Mouse (Mus musculus): Measurements from ENCODE around the gene Ifi47. TPM values are rescaled to one million over a fixed set of nuclear protein-coding genes. Genes with fewer than 3 reads are reported as not detected.
A peak's percentile ranks its signal among the peaks of the same experiment; 100 is the strongest.
"Not testable (repeated sequence)": the region's sequence is repeated elsewhere in the genome, so short reads cannot be mapped to it uniquely, and the experiment has no call there.

Ifi47 gene
- polyA plus RNA-seq (2015; fragmentation: Nextera tagmentation; extraction: Ambion mirVana): 2.5 and 3.6 TPM in 2 replicates

DNA sequence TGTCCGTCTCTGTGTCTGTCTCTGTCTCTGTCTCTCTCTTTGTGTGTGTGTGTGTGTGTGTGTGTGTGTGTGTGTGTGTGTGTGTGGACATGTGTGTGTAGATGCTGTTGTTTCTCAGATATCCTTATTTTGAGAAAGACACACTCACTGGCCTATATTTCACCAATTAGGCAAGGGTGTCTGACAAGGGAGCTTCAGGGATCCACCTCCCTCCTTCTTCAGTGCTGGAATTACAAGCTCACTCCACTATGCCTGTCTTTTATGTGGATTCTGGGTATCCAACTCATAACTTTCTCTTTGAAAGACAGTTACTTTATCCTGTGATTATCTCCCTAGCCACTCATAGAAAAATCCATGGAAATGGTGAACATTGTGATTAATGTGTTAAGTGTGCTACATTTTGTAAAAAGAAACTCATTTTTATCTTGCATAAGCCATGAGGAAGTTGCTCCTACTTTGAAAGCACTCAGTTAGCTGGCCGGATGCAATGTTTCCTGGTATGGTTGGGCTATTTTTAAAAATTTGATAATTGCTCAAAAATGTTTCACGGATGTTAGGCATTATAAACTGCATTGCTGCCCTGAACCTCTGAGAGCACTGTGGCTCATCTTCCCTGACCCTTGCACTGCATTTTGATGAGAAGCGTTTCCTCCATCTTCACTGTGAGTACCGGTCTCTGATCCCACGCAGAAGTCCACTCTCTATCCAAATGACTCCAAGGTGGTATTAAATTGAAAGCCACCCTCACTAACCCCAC, at the start of gene Ifi47:
Gene Ifi47 (plus strand): TSS at position 587 of the 757 bp plus-strand sequence.
- WGBS: 49% methylated on average over 6 of the region's 6 CpGs
- not testable (repeated sequence) for H3K9ac ChIP-seq (ENCODE audit: low read length); H3K4me1 ChIP-seq (replicated peaks; ENCODE audit: control insufficient read depth, insufficient read depth, low read length); H3K27me3 ChIP-seq (ENCODE audit: control insufficient read depth, insufficient read depth, low read depth, low read length); H3K4me2 ChIP-seq (ENCODE audit: low read depth, low read length); H3K4me3 ChIP-seq (ENCODE audit: low read length); H3K36me3 ChIP-seq (ENCODE audit: control insufficient read depth, insufficient read depth, low read length); H3K9me3 ChIP-seq (ENCODE audit: control insufficient read depth, low read length)
- ATAC-seq (ENCODE audit: low read depth): peak; percentile 36; the same call in 1 of the 2 replicates
- peak within 1 kb of the TSS; percentile 53; the same call in 1 of the 2 replicates for H3K27ac ChIP-seq (ENCODE audit: low read length)

DNA sequence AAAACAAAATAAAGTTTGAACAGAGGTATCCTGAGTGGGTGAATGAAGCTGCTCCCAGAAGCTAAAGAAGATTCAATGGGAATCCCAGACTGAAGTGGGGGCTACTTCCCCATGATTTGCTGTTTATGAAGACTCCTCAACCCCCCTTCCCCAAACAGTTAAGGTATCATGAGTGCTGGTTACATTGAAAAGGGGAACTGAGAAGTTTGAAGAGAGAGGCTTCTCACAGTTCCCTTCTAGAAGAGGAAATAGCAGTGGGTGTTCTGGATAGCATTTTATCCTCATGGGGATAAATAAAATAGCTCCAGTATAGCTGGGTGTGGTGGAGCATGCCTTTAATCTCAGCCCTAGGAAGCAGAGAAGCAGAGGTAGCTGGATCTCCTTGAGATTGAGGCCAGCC, 26.3 kb upstream of the Ifi47 start:
- not testable (repeated sequence) for H3K4me2 ChIP-seq (ENCODE audit: low read depth, low read length); H3K9me3 ChIP-seq (ENCODE audit: control insufficient read depth, low read length); H3K4me1 ChIP-seq (replicated peaks; ENCODE audit: control insufficient read depth, insufficient read depth, low read length); H3K36me3 ChIP-seq (ENCODE audit: control insufficient read depth, insufficient read depth, low read length); ATAC-seq (ENCODE audit: low read depth); H3K27ac ChIP-seq (ENCODE audit: low read length); H3K9ac ChIP-seq (ENCODE audit: low read length); H3K4me3 ChIP-seq (ENCODE audit: low read length); H3K27me3 ChIP-seq (ENCODE audit: control insufficient read depth, insufficient read depth, low read depth, low read length)

DNA sequence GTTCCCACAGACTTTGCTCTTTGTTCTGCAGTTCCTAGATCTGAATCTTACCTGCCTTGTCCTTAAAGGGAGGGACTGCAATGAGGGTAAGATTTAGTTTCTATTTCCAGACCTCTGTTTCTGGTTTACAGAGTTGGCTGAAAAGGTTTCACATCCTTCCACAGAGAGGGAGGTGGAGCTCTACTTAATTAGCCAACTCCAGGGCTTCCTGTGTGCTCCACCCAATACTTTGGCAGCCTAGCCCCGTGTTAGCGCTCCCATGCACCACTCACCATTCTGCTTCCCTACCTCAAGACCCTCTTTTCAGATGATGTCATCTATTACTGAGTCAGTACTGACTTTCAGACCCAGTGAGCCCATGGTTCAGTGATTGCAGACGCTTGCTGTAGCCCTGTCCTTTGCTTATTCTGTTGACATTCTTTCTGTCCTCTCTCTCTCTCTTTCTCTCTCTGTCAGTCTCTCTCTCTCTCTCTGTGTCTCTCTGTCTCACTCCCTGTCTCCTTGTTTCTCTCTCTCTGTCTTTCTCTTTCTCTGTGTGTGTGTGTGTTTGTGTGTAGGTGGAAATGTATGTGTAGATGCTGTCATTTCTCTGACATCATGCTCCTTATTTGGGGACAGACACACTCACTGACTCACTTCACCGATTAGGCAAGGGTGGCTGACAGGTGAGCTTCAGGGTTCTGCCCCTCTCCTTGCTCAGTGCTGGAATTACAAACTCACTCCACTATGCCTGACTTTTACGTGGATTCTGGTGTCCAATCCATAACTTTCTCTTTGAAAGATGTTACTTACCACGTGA, 25.1 kb upstream of the Ifi47 start, which contains the start of gene 9930111J21Rik2:
Gene 9930111J21Rik2 (minus strand): TSS at position 150 of the 799 bp plus-strand sequence.
- not testable (repeated sequence) for H3K27me3 ChIP-seq (ENCODE audit: control insufficient read depth, insufficient read depth, low read depth, low read length); H3K9me3 ChIP-seq (ENCODE audit: control insufficient read depth, low read length); H3K4me3 ChIP-seq (ENCODE audit: low read length); H3K4me1 ChIP-seq (replicated peaks; ENCODE audit: control insufficient read depth, insufficient read depth, low read length); H3K27ac ChIP-seq (ENCODE audit: low read length); H3K36me3 ChIP-seq (ENCODE audit: control insufficient read depth, insufficient read depth, low read length); H3K9ac ChIP-seq (ENCODE audit: low read length); H3K4me2 ChIP-seq (ENCODE audit: low read depth, low read length)
- ATAC-seq (ENCODE audit: low read depth): peak; percentile 23; the same call in 1 of the 2 replicates
- 70% methylated on average over 1 of the region's 6 CpGs for WGBS

DNA sequence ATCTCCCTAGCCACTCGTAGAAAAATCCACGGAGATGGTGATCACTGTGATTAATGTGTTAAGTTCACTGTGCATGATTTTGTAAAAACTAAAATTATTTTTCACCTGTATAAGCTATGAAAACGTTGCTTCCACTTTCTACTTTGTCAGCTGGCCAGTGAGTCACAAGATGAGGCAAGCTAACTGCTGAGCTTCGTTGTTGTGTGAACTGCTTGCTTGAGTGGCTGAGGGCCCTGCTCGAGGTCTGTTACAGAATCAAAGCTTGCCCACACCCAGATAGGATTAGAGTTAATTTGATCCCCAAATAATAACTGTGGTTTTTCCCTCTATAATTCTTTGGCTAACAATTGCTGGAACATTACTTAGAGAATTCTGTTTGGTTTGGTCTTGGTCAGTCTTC, 24.5 kb upstream of the Ifi47 start:
- not testable (repeated sequence) for H3K4me1 ChIP-seq (replicated peaks; ENCODE audit: control insufficient read depth, insufficient read depth, low read length); H3K4me3 ChIP-seq (ENCODE audit: low read length); H3K36me3 ChIP-seq (ENCODE audit: control insufficient read depth, insufficient read depth, low read length); H3K27me3 ChIP-seq (ENCODE audit: control insufficient read depth, insufficient read depth, low read depth, low read length); H3K9ac ChIP-seq (ENCODE audit: low read length); H3K27ac ChIP-seq (ENCODE audit: low read length); H3K9me3 ChIP-seq (ENCODE audit: control insufficient read depth, low read length); ATAC-seq (ENCODE audit: low read depth); H3K4me2 ChIP-seq (ENCODE audit: low read depth, low read length)
- WGBS: no CpG with 5 or more reads among the region's 5 CpGs

DNA sequence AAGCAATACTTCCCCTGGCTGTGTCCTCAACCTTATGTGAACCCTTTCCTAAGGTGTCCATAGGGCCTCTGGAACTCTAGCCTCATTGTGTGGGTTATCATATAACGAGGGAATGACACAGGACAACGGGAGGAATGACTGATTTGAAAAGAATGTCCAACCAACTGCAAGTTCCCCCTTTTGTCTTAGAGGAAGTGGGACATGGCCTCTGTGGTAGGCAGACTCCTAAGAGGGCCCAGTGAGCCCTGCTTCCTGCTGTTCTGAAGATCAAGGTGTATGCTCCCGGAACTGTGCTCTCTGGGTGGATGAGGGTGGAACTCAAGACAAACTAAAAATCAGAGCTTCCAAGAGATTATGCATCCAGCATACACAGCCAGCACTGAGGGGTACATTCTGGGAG, 16.3 kb upstream of the Ifi47 start:
- H3K4me3 ChIP-seq (ENCODE audit: low read length); H3K4me2 ChIP-seq (ENCODE audit: low read depth, low read length); H3K9me3 ChIP-seq (ENCODE audit: control insufficient read depth, low read length); H3K27me3 ChIP-seq (ENCODE audit: control insufficient read depth, insufficient read depth, low read depth, low read length); ATAC-seq (ENCODE audit: low read depth); H3K27ac ChIP-seq (ENCODE audit: low read length); H3K9ac ChIP-seq (ENCODE audit: low read length); H3K4me1 ChIP-seq (replicated peaks; ENCODE audit: control insufficient read depth, insufficient read depth, low read length); H3K36me3 ChIP-seq (ENCODE audit: control insufficient read depth, insufficient read depth, low read length): not testable (repeated sequence)
- WGBS: 49% methylated on average over 2 of the region's 3 CpGs

DNA sequence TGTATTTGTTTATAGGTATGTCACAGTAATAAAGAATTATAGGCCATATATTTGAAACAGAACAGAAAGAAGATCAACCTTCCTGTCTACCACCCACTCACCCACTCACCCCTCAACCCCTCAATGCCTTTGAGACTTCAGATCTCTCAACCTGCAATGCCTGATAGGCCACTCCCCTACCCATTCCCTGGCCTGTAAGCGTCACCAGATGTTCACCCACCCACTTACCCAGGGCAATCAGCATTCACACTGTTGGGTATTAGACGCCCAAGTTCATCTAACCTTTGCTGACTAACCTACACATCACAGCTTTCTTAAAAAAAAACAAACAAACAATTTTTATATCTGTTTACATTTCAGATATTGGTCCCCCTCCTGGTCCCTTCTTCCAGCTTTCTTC, 14.5 kb upstream of the Ifi47 start:
- H3K27me3 ChIP-seq (ENCODE audit: control insufficient read depth, insufficient read depth, low read depth, low read length); H3K27ac ChIP-seq (ENCODE audit: low read length); ATAC-seq (ENCODE audit: low read depth); H3K4me3 ChIP-seq (ENCODE audit: low read length); H3K36me3 ChIP-seq (ENCODE audit: control insufficient read depth, insufficient read depth, low read length); H3K9ac ChIP-seq (ENCODE audit: low read length); H3K4me1 ChIP-seq (replicated peaks; ENCODE audit: control insufficient read depth, insufficient read depth, low read length); H3K4me2 ChIP-seq (ENCODE audit: low read depth, low read length); H3K9me3 ChIP-seq (ENCODE audit: control insufficient read depth, low read length): not testable (repeated sequence)
- WGBS: 54% methylated on average over 1 of the region's 2 CpGs

DNA sequence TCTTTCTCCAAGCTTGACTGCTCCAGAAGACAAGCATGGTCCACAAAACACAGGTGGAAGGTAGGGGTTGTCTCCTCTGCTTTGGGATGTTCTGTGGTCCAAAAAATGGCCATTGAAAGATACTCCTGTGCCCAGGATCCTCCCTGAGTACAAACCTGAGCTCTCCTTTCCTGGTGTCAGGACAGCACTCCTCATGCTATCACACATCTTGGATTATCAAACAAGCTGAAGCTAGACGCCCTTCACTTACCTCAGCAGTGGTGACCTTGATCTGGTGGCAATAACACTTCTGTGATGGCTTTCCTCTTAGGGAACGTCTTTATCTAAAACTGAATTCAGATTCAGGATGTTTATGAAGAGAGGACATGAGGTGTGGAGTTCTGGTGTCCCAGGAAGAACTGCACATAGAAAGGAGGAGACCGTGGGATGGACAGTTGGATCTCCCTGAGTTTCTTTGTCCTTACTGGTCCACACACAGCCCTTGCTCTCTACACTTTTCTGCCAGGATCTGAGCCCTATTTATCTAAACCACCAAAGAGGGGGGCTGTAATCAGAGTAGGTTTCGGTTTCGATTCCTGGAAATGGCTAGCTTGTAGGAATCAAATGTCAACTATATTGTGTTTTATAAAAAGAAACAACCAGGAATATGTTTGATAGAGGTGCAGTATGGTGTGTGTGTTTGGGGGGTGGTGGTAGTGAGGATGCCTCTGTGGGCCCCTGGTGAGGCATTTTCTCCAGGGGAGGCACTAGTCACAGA, 12.5 kb upstream of the Ifi47 start, which contains the start of gene Tgtp2:
Gene Tgtp2 (minus strand): TSS at position 494 of the 757 bp plus-strand sequence.
- not testable (repeated sequence) for H3K4me1 ChIP-seq (replicated peaks; ENCODE audit: control insufficient read depth, insufficient read depth, low read length); H3K9me3 ChIP-seq (ENCODE audit: control insufficient read depth, low read length); H3K27ac ChIP-seq (ENCODE audit: low read length); ATAC-seq (ENCODE audit: low read depth); H3K4me2 ChIP-seq (ENCODE audit: low read depth, low read length); H3K36me3 ChIP-seq (ENCODE audit: control insufficient read depth, insufficient read depth, low read length); H3K4me3 ChIP-seq (ENCODE audit: low read length); H3K27me3 ChIP-seq (ENCODE audit: control insufficient read depth, insufficient read depth, low read depth, low read length); H3K9ac ChIP-seq (ENCODE audit: low read length)
- WGBS: 62% methylated on average over 5 of the region's 5 CpGs

DNA sequence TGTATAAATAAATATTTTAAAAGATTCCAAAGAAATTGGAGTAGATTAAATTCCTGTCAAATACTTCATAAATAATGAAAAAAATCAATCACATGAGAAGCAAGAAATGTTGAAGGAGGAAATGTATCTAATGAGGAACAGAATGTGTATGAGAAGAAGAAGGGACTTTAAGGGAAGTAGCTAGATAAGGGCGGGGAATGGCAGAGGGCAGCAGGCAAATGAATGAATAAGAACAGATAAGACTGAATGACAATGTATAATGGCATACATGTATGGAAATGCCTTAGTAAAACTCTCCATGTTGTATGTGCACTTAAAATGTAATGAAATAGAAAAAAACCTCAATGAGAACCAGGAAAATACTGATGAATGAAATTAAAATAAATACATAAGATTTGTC, 8.0 kb upstream of the Ifi47 start:
- H3K9ac ChIP-seq (ENCODE audit: low read length): no peak overlapping the region
- H3K36me3 ChIP-seq (ENCODE audit: control insufficient read depth, insufficient read depth, low read length): no peaks in the 10 kb centered on the region
- H3K4me2 ChIP-seq (ENCODE audit: low read depth, low read length): no peak overlapping the region
- no peaks in the 10 kb centered on the region for H3K9me3 ChIP-seq (ENCODE audit: control insufficient read depth, low read length)
- WGBS: 85% methylated on average over 1 of the region's 1 CpGs
- no peak for ATAC-seq (ENCODE audit: low read depth)
- no peaks in the 10 kb centered on the region for H3K4me1 ChIP-seq (replicated peaks; ENCODE audit: control insufficient read depth, insufficient read depth, low read length)
- H3K27me3 ChIP-seq (ENCODE audit: control insufficient read depth, insufficient read depth, low read depth, low read length): no peaks in the 10 kb centered on the region
- H3K27ac ChIP-seq (ENCODE audit: low read length): no peak overlapping the region
- no peak overlapping the region for H3K4me3 ChIP-seq (ENCODE audit: low read length)

DNA sequence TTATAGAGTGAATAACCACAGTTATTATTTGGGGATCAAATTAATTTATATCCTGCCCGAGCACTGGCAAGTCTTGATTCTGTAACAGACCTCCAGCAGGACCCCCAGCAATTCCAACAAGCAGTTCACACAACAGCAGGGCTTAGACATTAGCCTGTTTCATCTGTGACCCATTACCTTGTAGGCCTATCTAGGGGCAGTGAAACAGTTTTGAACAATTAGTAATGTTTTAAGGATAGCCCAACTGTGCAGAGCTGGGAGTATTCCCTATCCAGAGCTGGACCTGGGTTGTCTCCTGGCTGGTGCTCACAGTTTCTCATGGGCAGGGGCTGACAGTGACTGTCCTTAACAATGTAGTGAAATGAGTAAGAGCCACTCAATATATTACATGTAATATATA, 625 bp downstream of the Ifi47 start:
- Histone ChIP-seq H3K9ac (ENCODE audit: low read length) (no peak overlapping the region), H3K4me1 (replicated peaks; ENCODE audit: control insufficient read depth, insufficient read depth, low read length) (no peaks in the 10 kb centered on the region), H3K27me3 (ENCODE audit: control insufficient read depth, insufficient read depth, low read depth, low read length) (no peaks in the 10 kb centered on the region), H3K4me2 (ENCODE audit: low read depth, low read length) (no peak overlapping the region), H3K9me3 (ENCODE audit: control insufficient read depth, low read length) (no peaks in the 10 kb centered on the region), H3K4me3 (ENCODE audit: low read length) (no peak overlapping the region), H3K36me3 (ENCODE audit: control insufficient read depth, insufficient read depth, low read length) (no peaks in the 10 kb centered on the region), H3K27ac (ENCODE audit: low read length) (no peak overlapping the region)
- no peak for ATAC-seq (ENCODE audit: low read depth)
- 67% methylated on average over 1 of the region's 1 CpGs for WGBS
